Mouse (Mus musculus) layer of hippocampus, adult 2 months (tissue): Measurements from ENCODE around the gene Plekhm1. TPM values are rescaled to one million over a fixed set of nuclear protein-coding genes. Genes with fewer than 3 reads are reported as not detected.

ENCODE experiments used
- DNase-seq, 2 experiments: peaks; one replicate each; pipeline ENCODE4 v3.0.0; 2022; ENCODE audit warnings: low spot score in 2 of 2
- H3K27ac ChIP-seq: fragments of 200-600 bp; 2 replicates; pipeline ENCODE4 v1.8.1; 2022
- H3K4me3 ChIP-seq: fragments of 200-600 bp; 2 replicates; pipeline ENCODE4 v1.8.1; 2022; ENCODE audit warnings: mild to moderate bottlenecking
- CTCF ChIP-seq: fragments of 200-600 bp; conservative IDR thresholded peaks from 2 replicates; pipeline ENCODE4 v1.8.1; 2022; ENCODE audit warnings: antibody characterized with exemption, mild to moderate bottlenecking, moderate library complexity
- total RNA-seq, 2 experiments: library from RNA; stranded (reverse); gene quantifications; 2 replicates each; pipeline ENCODE4 v1.2.3; 2021

Gene Plekhm1
- total RNA-seq, 2 experiments from 2014 or later: 18.3 to 20.3 TPM

DNA sequence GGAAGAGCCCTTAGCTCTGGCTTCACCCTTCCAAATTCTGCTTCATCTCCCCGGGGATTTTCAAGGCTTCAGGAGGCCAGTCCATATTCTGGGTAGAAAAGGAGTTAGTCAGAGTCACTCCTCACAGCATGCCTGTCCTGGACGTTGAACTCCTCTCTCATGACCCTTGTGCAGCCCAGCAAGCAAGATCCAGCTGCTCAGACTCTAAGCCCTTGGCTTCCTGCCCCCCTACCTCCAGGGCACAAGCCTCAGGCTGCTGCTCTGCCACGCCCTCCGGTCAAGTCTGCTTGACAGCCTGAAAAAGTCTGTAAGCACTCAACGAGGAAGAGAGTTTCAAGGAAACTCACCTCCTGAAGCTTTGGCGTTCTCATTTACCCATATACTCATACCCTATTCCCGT lies 5.9 kb downstream of the Plekhm1 start:
- no peak overlapping the region for H3K27ac ChIP-seq
- DNase-seq: no peak

DNA sequence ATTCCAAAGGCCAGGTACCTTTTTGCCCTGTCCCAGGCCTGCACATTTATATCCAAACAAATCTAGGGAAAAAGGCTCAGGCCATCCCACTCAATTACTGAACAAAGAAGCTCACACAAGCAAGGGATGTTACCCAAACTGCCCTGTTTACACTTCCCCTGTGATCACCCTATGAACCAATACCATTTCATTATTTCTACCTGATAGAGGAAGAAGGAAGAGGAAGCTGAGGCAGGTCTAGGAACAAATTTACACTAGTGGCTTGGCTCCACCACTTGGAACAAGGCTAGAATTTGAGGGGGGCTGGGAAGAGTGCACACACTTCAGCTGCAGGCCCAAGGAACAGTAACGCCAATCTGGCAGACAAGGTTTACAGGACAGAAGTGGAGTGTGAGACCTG lies 6.7 kb downstream of the Plekhm1 start:
- no peak for DNase-seq
- Histone ChIP-seq H3K27ac (no peak overlapping the region), H3K4me3 (no peak overlapping the region)
- no peak for TF ChIP-seq CTCF

More for the DNA sequence above, 5.9 kb downstream of the Plekhm1 start:
- H3K4me3 ChIP-seq: no peak overlapping the region
- no peak for TF ChIP-seq CTCF

DNA sequence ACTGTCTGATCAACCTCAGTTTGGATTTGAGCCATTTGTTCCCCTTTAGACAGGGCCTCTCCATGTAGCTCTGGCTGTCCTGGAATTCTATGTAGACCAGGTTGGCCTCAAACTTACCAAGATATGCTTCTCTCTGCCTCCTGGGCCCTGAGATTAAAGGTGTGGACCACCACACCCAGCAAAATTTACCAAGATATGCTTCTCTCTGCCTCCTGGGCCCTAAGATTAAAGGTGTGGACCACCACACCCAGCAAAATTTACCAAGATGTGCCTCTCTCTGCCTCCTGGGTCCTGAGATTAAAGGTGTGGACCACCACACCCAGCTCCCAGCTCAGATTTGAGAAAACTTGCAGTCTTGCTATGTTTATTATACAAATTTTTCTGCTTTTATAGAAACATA lies 7.9 kb downstream of the Plekhm1 start:
- no peak for DNase-seq
- no peak for TF ChIP-seq CTCF
- Histone ChIP-seq H3K4me3 (no peak overlapping the region), H3K27ac (no peak overlapping the region)

DNA sequence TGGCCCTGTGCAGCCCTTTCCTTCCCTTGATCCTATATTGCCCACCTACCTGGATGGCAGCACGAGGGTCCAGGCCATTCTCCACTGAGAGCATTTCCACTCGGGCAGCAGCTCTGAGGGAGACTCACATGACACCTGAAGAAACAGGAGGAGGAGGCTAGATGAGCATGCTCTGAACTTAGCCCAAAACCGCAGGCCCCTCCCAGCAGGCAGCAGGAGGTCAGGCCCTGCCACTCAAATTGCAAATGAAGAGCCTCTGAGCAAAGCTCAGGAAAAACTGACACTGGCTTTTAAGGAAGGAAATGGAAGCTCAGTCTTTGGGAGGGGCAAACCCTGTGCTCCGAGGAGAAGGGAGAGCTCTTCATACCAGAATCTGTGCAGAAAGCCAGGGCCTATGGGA lies 8.7 kb downstream of the Plekhm1 start:
- no peak overlapping the region for H3K27ac ChIP-seq
- no peak for TF ChIP-seq CTCF
- DNase-seq: no peak
- H3K4me3 ChIP-seq: no peak overlapping the region

DNA sequence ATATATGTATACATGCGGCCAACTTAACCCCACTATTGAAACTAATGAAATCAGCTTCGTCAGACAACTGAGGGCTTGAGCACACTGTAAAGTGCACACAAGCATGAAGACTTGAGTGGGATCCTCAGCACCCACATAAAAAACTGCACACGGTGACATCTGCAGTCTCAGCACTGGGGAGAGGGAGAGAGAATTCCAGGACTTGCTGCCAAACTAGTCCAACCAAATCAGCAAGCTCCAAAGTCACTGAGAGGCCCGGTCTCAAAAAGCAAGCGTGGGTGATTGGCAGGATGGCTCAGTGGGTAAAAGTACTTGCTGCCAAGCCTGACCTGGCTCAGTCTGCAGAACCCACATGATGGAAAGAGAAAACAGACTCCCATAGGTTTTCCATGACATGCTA lies 9.7 kb downstream of the Plekhm1 start:
- TF ChIP-seq CTCF: no peak
- no peak overlapping the region; the same call in 1 of the 2 replicates for H3K27ac ChIP-seq
- peak; percentile 25 to 53 for DNase-seq

DNA sequence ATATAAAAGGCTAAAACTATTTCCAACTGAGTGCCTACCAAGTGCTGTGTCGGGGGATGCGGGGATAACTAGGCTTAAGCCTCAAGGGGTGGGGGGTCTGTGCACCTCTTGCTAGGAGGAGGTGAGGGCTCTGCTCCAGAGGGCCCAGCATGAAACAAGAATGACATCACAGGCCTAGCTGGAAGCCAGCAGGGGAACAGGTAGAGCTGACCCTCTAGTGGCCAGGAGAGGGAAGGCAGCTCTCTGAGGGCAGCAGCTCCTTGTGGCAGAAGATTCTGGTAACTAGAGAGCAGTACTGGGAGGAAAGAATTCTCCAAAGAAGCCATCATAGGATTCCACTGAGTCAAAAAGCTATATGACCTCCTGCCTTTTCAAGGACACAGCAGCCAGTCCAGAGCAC lies 10.3 kb downstream of the Plekhm1 start:
- Histone ChIP-seq H3K4me3 (no peak overlapping the region), H3K27ac (no peak overlapping the region; the same call in 1 of the 2 replicates)
- peak; percentile 77 for TF ChIP-seq CTCF
- no peak for DNase-seq

More for the DNA sequence above, 9.7 kb downstream of the Plekhm1 start:
- H3K4me3 ChIP-seq: no peak overlapping the region

DNA sequence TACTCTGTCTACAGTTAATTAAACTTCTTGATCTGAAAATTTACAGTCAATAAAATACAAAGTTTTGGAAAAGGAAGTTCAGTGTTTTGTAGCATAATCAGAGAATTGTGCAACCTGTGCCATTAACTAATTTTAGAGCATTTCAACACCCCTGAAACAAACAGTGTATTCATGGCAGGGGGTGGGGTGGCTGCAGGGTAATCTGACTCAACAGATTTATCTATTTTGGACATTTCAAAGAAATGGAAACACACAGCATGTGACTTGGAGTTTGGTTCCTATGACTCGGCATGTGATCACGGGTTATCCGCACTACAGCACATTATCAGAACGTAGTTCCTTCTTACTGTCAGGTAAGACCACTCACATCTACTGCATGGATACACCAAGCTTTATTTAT lies 12.5 kb downstream of the Plekhm1 start:
- H3K27ac ChIP-seq: no peak overlapping the region
- no peak overlapping the region for H3K4me3 ChIP-seq
- no peak for DNase-seq
- no peak for TF ChIP-seq CTCF

DNA sequence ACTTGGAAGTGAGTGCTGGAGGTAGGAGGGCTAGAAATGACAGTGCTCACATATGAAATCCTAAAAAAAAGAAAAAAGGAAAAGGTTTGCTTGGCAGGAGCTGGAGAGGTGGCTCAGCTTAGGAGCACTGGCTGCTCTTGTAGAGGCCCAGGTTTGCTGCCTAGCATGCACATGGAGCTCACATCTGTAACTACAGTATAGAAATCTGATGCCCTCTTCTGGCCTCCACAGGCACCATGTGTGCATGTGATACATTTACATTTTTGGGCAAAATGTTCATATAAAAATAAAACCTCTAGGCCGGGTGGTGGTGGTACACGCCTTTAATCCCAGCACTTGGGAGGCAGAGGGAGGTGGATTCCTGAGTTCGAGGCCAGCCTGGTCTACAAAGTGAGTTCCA lies 13.4 kb downstream of the Plekhm1 start:
- no peak overlapping the region for H3K27ac ChIP-seq
- DNase-seq: no peak
- no peak overlapping the region for H3K4me3 ChIP-seq
- peak; percentile 62 for TF ChIP-seq CTCF

DNA sequence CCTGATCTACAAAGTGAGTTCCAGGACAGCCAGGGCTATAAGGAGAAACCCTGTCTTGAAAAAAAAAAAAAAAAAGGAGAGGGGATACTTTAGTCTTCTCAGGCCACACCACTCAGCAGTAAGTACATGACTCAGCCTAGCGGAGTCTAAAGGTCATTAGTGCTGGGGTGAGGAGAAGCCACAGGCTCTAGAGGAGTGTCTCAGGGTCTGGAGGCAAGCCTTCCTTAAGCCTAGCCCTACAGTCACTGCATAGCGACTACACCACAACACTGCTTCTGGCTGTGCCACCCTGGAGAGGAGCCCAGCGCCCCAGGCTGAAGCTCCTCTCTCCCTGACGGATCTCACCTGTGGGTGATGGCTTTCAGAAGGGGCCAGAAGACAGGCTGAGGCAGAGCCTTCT lies 15.8 kb downstream of the Plekhm1 start:
- DNase-seq: no peak
- H3K4me3 ChIP-seq: no peak overlapping the region
- H3K27ac ChIP-seq: no peak overlapping the region
- TF ChIP-seq CTCF: no peak

DNA sequence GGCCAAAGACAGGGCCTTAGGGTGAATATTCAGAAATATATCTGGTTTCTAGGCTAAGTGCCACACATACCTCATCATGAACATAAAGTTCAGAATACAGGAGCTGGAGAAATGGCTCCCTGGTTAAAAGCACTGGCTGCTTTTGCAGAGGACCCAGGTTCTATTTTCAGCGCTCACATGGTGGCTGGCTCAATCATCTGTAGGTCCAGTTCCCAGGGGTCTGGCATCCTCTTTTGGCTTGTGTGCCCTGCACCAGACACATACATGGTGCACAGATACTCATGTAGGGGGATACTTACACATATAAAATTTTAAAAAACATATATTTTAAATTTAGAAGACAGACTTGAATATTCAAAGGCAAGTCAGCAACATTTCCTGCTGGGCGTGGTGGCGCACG lies 16.3 kb downstream of the Plekhm1 start:
- no peak overlapping the region for H3K27ac ChIP-seq
- TF ChIP-seq CTCF: no peak
- H3K4me3 ChIP-seq: no peak overlapping the region
- no peak for DNase-seq

DNA sequence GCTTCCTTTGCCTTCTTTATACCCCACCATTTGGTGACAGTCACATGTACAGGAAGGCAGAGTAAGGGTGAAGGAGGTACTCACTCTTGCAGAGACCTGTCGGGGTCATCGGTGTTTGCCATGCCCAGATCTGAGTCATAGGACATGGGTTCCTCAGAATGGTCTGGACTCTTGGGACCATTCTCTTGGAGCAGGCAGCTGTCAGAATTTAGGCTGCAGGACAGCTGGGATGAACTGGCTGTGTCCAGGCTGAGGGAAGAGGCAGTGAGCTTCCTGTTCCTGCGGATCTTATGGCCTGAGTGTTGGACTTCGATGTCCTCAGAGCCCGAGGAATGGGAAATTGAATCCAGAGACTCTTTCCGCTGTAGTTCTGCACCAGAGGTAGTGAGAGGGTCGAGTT lies 17.9 kb downstream of the Plekhm1 start:
- Histone ChIP-seq H3K4me3 (no peak overlapping the region), H3K27ac (no peak overlapping the region)
- DNase-seq: no peak
- no peak for TF ChIP-seq CTCF

DNA sequence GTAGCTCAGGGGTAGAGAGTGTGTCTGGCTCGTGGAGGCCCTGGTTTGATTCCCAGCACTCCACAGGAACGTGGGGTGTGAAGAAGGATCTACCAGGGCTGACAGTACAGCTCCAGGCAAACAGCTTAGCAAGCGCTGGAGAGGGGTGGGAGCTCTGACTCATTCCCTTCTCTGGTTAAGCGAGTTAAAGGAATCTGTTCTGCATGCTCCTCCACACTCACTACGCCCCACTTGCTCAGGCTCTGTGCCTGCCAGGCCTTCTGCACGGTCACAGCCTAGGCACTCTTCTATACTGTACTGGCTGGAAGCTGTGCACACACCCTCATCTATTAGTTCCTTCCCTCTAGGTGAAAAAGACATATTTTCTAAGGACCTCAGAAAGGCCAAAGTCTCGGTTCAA lies 18.5 kb downstream of the Plekhm1 start:
- no peak for DNase-seq
- TF ChIP-seq CTCF: no peak
- H3K4me3 ChIP-seq: no peak overlapping the region
- H3K27ac ChIP-seq: no peak overlapping the region

DNA sequence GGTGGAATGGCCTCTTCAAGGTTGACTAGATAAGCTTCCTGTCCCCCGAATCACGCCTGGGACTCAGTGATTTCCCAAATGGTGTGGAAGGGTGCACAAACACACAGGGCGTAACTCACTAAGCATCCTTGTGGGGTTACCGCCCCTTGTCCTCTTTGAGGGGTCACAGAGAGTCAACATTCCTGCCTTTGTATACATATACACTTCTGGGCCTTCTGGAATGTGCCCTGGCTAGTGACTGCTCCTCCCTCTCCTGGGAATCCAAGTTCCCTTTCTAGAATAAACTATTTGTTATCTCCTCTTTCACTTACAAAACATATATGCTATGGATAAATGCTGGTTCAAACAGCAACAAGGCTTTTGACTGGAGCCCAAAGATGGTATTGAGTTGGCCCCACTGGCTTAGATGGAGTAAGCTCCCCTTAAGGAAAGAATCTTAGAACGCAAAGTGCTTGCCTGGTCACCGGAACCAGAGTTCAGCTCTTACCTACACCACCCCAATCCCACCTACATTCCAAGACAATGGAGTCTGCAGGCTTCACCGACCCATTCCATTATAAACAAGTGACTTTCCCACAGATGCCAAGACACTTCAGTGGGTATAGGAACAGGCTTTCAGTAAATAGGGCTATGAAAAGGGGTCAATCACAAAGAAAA lies 24.5 kb downstream of the Plekhm1 start:
- Histone ChIP-seq H3K4me3 (no peak overlapping the region), H3K27ac (no peak overlapping the region)
- no peak for DNase-seq
- no peak for TF ChIP-seq CTCF

DNA sequence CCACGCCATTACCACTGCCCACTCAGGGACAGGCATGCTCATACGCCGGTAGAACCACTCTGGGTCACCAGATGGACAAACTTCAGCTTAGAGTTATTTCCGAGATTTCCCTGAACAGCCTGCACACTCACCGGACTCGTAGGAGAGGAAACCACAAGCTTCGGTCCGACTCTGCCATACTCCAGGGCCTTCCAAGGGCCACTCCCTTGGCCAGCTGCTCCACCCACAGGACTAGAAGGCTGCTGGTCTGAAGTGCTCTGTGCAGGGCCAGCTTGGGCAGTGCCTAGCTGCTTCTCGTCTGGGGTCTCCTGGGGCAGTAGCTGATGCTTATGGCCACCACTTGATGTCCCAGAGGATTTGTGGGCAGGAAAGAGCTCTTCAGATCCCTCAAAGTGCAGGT lies 25.7 kb downstream of the Plekhm1 start:
- H3K4me3 ChIP-seq: no peak overlapping the region
- TF ChIP-seq CTCF: no peak
- H3K27ac ChIP-seq: no peak overlapping the region
- no peak for DNase-seq
